Mouse (Mus musculus): ENCODE data around the gene Phospho2.

Gene Phospho2

GRCm38 (mm10) chr2:69823129-69823677 lies 33.8 kb downstream of the Phospho2 start:
- DNase-seq (ENCODE audit: low read depth, low spot score): peak; percentile 22

- no peak for DNase-seq (ENCODE audit: low read depth, low spot score)
Observed at GRCm38 (mm10) chr2:69825898-69826297, 36.5 kb downstream of the Phospho2 start.

GRCm38 (mm10) chr2:69826380-69826779 lies 37.0 kb downstream of the Phospho2 start:
- no peak for DNase-seq (ENCODE audit: low read depth, low spot score)

- DNase-seq (ENCODE audit: low read depth, low spot score): no peak
Observed at GRCm38 (mm10) chr2:69828031-69828430, 38.6 kb downstream of the Phospho2 start.

- no peak for DNase-seq (ENCODE audit: low read depth, low spot score)
Observed at GRCm38 (mm10) chr2:69829680-69830079, 40.3 kb downstream of the Phospho2 start.

- DNase-seq (ENCODE audit: low read depth, low spot score): no peak
Observed at GRCm38 (mm10) chr2:69830116-69830515, 40.7 kb downstream of the Phospho2 start.

- no peak for DNase-seq (ENCODE audit: low read depth, low spot score)
Observed at GRCm38 (mm10) chr2:69837244-69837967, 48.0 kb downstream of the Phospho2 start.

GRCm38 (mm10) chr2:69837996-69838395 lies 48.6 kb downstream of the Phospho2 start:
- DNase-seq (ENCODE audit: low read depth, low spot score): no peak

- DNase-seq (ENCODE audit: low read depth, low spot score): no peak
Observed at GRCm38 (mm10) chr2:69838707-69839106, 49.3 kb downstream of the Phospho2 start.

- no peak for DNase-seq (ENCODE audit: low read depth, low spot score)
Observed at GRCm38 (mm10) chr2:69840261-69840660, 50.8 kb downstream of the Phospho2 start.

- no peak for DNase-seq (ENCODE audit: low read depth, low spot score)
Observed at GRCm38 (mm10) chr2:69849215-69849614, 59.8 kb downstream of the Phospho2 start.

All from WW6 (cell line).